Mouse (Mus musculus) forebrain, embryonic 11.5 days (tissue): ENCODE results near the gene Hormad2. TPM values are rescaled to one million over a fixed set of nuclear protein-coding genes. Genes with fewer than 3 reads are reported as not detected.

Experiments
- ATAC-seq: fragments of 200-750 bp; cut with Nextera tagmentation; replicated peaks from 2 replicates; pipeline ENCODE4 v1.8.0; 2017; ENCODE audit warnings: moderate TSS enrichment; ENCODE audit not compliant: low FRiP score
- DNase-seq: peaks from one replicate; pipeline ENCODE4 v3.0.0-alpha.2; 2017; ENCODE audit warnings: low spot score
- H3K27ac ChIP-seq: fragments of 300-500 bp; sonication (generic); 2 replicates; pipeline ENCODE4 v1.5.1; 2014; ENCODE audit warnings: low read depth, low read length
- H3K27me3 ChIP-seq: fragments of 300-500 bp; sonication (generic); 2 replicates; pipeline ENCODE4 v1.6.1; 2014; ENCODE audit warnings: mild to moderate bottlenecking, low read length, mixed read lengths; ENCODE audit not compliant: control insufficient read depth, insufficient read depth
- H3K36me3 ChIP-seq: fragments of 300-500 bp; sonication (generic); 2 replicates; pipeline ENCODE4 v1.6.1; 2014; ENCODE audit warnings: mild to moderate bottlenecking, low read length, moderate library complexity, mixed read lengths; ENCODE audit not compliant: control insufficient read depth, insufficient read depth
- H3K4me1 ChIP-seq: fragments of 300-500 bp; sonication (generic); replicated peaks from 2 replicates; pipeline ENCODE4 v1.6.1; 2014; ENCODE audit warnings: low read length, mixed read lengths; ENCODE audit not compliant: control insufficient read depth, insufficient read depth
- H3K4me2 ChIP-seq: fragments of 300-500 bp; sonication (generic); 2 replicates; pipeline ENCODE4 v1.6.1; 2014; ENCODE audit warnings: low read depth, mild to moderate bottlenecking, low read length, moderate library complexity, mixed read lengths; ENCODE audit not compliant: severe bottlenecking
- H3K4me3 ChIP-seq: fragments of 300-500 bp; sonication (generic); 2 replicates; pipeline ENCODE4 v1.5.1; 2014; ENCODE audit warnings: low read depth, low read length
- H3K9ac ChIP-seq: fragments of 300-500 bp; sonication (generic); 2 replicates; pipeline ENCODE4 v1.6.1; 2014; ENCODE audit warnings: low read length
- H3K9me3 ChIP-seq: fragments of 300-500 bp; sonication (generic); 2 replicates; pipeline ENCODE4 v1.6.1; 2016; ENCODE audit warnings: low read length, mixed read lengths; ENCODE audit not compliant: control insufficient read depth
- WGBS: fragments of 180-500 bp; shearing (Covaris S2); extraction: QIAGEN DNeasy Blood & Tissue Kit; methylation state at CpG from one replicate; pipeline ENCODE4 v1.1.7; 2014; 5-methylcytosine and 5-hydroxymethylcytosine counted together
- polyA plus RNA-seq: library from polyadenylated mRNA; unstranded; fragments of >200 nt; fragmentation: Nextera tagmentation; extraction: Ambion mirVana; gene quantifications from 2 replicates; pipeline ENCODE4 v1.2.1, GENCODE M21; 2014

The Hormad2 gene
- polyA plus RNA-seq, 1 experiment from 2014 or later = 0.57 TPM

DNA sequence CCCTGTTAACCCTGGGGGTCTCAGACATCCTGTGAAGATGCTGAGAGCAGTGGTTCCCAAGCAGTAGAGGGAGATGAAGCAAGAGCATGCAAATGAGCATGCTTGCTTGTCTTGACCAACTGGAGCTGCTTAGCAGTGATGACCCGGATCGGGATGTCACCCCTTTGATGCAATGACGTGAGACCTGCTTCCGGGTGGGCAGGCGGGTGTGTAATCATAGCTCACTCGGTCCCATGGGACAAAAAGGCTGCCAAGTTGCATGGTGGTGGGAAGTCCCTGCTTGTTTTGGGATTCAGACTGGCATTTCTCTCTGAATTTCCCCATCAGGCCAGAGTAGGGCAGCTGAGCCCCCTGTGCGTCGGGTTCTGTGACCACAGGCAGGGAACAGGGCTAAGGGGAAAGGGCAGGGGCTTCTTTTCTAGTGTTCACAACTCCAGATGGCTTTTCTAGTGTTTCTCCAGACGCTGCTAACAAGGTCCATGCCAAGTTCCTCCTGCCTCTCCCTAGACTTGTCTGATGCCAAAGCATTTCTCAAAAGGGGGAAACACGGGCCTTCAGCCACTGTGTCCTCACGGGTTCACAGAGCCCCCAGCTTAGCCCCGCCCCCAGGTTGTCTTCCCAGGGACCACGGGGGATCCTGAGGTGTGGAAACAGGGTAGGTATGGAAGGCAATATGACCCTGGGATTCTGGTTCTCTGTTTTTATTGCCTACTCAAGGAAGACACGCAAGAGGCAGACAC, 141.0 kb downstream of the Hormad2 start:
- H3K27me3 ChIP-seq = no peaks in the 10 kb centered on the region
- ATAC-seq = no peak
- 80% methylated on average over 14 of the region's 14 CpGs for WGBS

DNA sequence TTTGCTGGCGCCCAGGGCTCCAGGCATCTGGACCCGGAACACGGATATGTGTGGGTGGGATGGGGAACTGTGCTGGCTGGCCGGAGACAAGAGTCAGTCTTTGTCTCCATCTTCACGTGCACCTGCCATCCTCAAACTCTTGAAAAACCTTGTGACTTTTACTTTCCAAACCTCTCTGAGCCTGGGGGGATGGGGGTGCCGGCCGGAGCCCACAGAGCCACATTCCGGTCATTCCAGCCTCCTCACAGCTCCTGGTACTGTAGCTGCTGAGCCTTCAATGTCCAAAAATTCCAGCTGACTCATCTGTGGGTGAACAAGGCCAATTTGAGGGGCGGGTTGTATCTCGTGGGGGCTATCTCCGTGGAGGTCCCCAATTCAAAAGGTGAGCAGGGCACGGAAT, 141.7 kb downstream of the Hormad2 start:
- no peaks in the 10 kb centered on the region for H3K4me1 ChIP-seq
- 52% methylated on average over 12 of the region's 12 CpGs for WGBS
- DNase-seq (no peak), ATAC-seq (no peak)
- no peak overlapping the region for H3K4me2 ChIP-seq
- H3K27me3 ChIP-seq = no peaks in the 10 kb centered on the region
- no peaks in the 10 kb centered on the region for H3K36me3 ChIP-seq
- H3K4me3 ChIP-seq = no peak overlapping the region
- no peak overlapping the region for H3K9ac ChIP-seq
- no peaks in the 10 kb centered on the region for H3K9me3 ChIP-seq
- no peak overlapping the region for H3K27ac ChIP-seq

More for the DNA sequence above, 141.0 kb downstream of the Hormad2 start:
- Histone ChIP-seq H3K9me3 (no peaks in the 10 kb centered on the region), H3K4me2 (no peak overlapping the region), H3K4me3 (no peak overlapping the region), H3K4me1 (no peaks in the 10 kb centered on the region), H3K36me3 (no peaks in the 10 kb centered on the region), H3K9ac (no peak overlapping the region), H3K27ac (no peak overlapping the region)
- no peak for DNase-seq

GRCm38 (mm10) chr11:4298615-4299014, 142.3 kb downstream of the Hormad2 start:
- Histone ChIP-seq H3K4me1 (no peaks in the 10 kb centered on the region), H3K36me3 (no peaks in the 10 kb centered on the region), H3K9me3 (no peaks in the 10 kb centered on the region), H3K4me2 (no peak overlapping the region), H3K27me3 (no peaks in the 10 kb centered on the region), H3K9ac (no peak overlapping the region), H3K4me3 (no peak overlapping the region), H3K27ac (no peak overlapping the region)
- 46% methylated on average over 7 of the region's 7 CpGs for WGBS
- ATAC-seq = no peak
- no peak for DNase-seq

GRCm38 (mm10) chr11:4297753-4298152, 143.2 kb downstream of the Hormad2 start:
- Histone ChIP-seq H3K27ac (no peak overlapping the region), H3K27me3 (no peaks in the 10 kb centered on the region)
- WGBS = 85% methylated on average over 3 of the region's 3 CpGs

GRCm38 (mm10) chr11:4296610-4297275, 144.2 kb downstream of the Hormad2 start:
- no peak overlapping the region for H3K4me3 ChIP-seq
- WGBS = 74% methylated on average over 10 of the region's 10 CpGs
- ATAC-seq = no peak
- no peaks in the 10 kb centered on the region for H3K4me1 ChIP-seq
- DNase-seq = no peak
- H3K9me3 ChIP-seq = no peaks in the 10 kb centered on the region
- H3K4me2 ChIP-seq = no peak overlapping the region
- no peaks in the 10 kb centered on the region for H3K27me3 ChIP-seq
- no peaks in the 10 kb centered on the region for H3K36me3 ChIP-seq
- H3K27ac ChIP-seq = no peak overlapping the region
- H3K9ac ChIP-seq = no peak overlapping the region

More at GRCm38 (mm10) chr11:4297753-4298152, 143.2 kb downstream of the Hormad2 start:
- Histone ChIP-seq H3K4me1 (no peaks in the 10 kb centered on the region), H3K36me3 (no peaks in the 10 kb centered on the region), H3K9me3 (no peaks in the 10 kb centered on the region), H3K4me3 (no peak overlapping the region), H3K9ac (no peak overlapping the region), H3K4me2 (no peak overlapping the region)
- no peak for ATAC-seq
- no peak for DNase-seq

Other genes with a start within 250 kb of the Hormad2 start
- 2.0 and 2.5 TPM in 2 replicates for gene Castor1, start 222.9 kb downstream of the Hormad2 start, polyA plus RNA-seq
- gene Osm, start 204.7 kb downstream of the Hormad2 start, polyA plus RNA-seq = not detected in 2 replicates
- not detected in 2 replicates for gene Lif, start 183.5 kb downstream of the Hormad2 start, polyA plus RNA-seq
- 40.4 and 43.1 TPM in 2 replicates for gene Mtmr3, start 153.8 kb upstream of the Hormad2 start, polyA plus RNA-seq
- not detected in 2 replicates for gene Gm11032, start 179.0 kb upstream of the Hormad2 start, polyA plus RNA-seq
- 36.7 and 39.2 TPM in 2 replicates for gene Ascc2, start 196.6 kb upstream of the Hormad2 start, polyA plus RNA-seq